Comparison of ENCODE assay signal across 12 mouse cellular contexts in the genomic region with DNA sequence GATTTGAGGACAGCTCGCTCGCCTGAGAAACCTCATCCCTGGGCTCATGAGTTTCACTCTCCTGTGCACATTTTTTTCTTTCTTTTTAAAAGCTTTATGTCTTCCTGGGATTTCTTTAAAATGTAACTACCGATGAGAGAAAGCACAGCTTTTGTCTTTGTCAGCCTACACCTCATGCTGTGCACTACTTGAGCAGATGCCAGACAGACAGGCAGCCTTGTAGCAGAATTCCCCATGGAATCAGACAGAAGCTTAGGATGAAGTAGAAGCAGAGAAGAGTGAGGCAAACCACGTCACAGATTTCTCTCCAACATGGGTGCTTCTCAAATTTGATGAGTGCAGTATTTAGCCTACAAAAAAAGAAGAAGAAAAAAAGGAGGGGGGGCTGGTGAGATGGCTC.
A peak's percentile ranks its signal among the peaks of the same experiment; 100 is the strongest.
DNase-seq lines count a peak whose midpoint lies in the region.
"Had no signal": no experiment of that assay in that cellular context is flagged by ENCODE, and none has a peak within 500 bp of the region (broad histone marks: within the 10 kb centered on the region; RNA-seq: fewer than 3 reads in every experiment).

No protein-coding gene starts in this region.

- intact Hi-C loops in left cerebral cortex, postnatal 14 days (cut with DNase I): no loop called here
- intact Hi-C loops in left cerebral cortex, postnatal 10 days (cut with DNase I): no loop called here

- DNase-seq in cerebellum, adult 18-20 months: peak; percentile 14 to 31
- no peak for DNase-seq in cerebellum, adult 11-12 months
- DNase-seq in frontal cortex, adult 2 months (ENCODE audit: extremely low spot score in 1 of 2, low spot score in 1 of 2): peak; percentile 50 to 72
- no peak for DNase-seq in frontal cortex, postnatal 10 days (ENCODE audit: low spot score in 2 of 2)
- peak; percentile 59 to 62 for DNase-seq in left cerebral cortex, postnatal 14 days (ENCODE audit: low spot score in 2 of 2)
- DNase-seq in left cerebral cortex, postnatal 10 days (ENCODE audit: extremely low spot score in 1 of 2, low spot score in 2 of 2): no peak
- peak; percentile 24 for DNase-seq in R1 (ENCODE audit: low read depth, low spot score)
- no peak for DNase-seq in thymus, postnatal 25 days
- DNase-seq: heart, adult 18-20 months; lung, embryonic 14.5 days; lung, postnatal 4 days; retina, postnatal 1 day had no signal

Comparison
In these comparisons a context has a peak if more than half of its experiments do, and no peak if none do; other contexts are left out.
1. DNase-seq: peak in cerebellum, adult 18-20 months (2 of 2), frontal cortex, adult 2 months (2 of 2), left cerebral cortex, postnatal 14 days (2 of 2) and R1 (single experiment); none in cerebellum, adult 11-12 months (single experiment), frontal cortex, postnatal 10 days (0 of 2), left cerebral cortex, postnatal 10 days (0 of 2) and thymus, postnatal 25 days (single experiment).